Mouse (Mus musculus) right cerebral cortex, postnatal 14 days (tissue): ENCODE results near the gene Csf1.
"Not testable (repeated sequence)": the region's sequence is repeated elsewhere in the genome, so short reads cannot be mapped to it uniquely, and the experiment has no call there.

Experiments
- DNase-seq: peaks from one replicate; pipeline ENCODE4 v3.0.0; 2022

Gene Csf1

GRCm38 (mm10) chr3:107746026-107746425 lies 14.2 kb downstream of the Csf1 start:
- DNase-seq = no peak

- no peak for DNase-seq
Measured at GRCm38 (mm10) chr3:107743650-107744049, 16.6 kb downstream of the Csf1 start.

- no peak for DNase-seq
Measured at GRCm38 (mm10) chr3:107743107-107743506, 17.2 kb downstream of the Csf1 start.

- no peak for DNase-seq
Measured at GRCm38 (mm10) chr3:107742071-107742710, 18.1 kb downstream of the Csf1 start.

- DNase-seq = no peak
Measured at GRCm38 (mm10) chr3:107741387-107741786, 18.9 kb downstream of the Csf1 start.

- peak; percentile 51 for DNase-seq
Measured at GRCm38 (mm10) chr3:107740578-107741207, 19.6 kb downstream of the Csf1 start.

GRCm38 (mm10) chr3:107739966-107740365 lies 20.3 kb downstream of the Csf1 start:
- no peak for DNase-seq

GRCm38 (mm10) chr3:107739456-107739855 lies 20.8 kb downstream of the Csf1 start:
- DNase-seq = no peak

- DNase-seq = no peak
Measured at GRCm38 (mm10) chr3:107738620-107739019, 21.6 kb downstream of the Csf1 start.

GRCm38 (mm10) chr3:107737609-107738190 lies 22.6 kb downstream of the Csf1 start:
- no peak for DNase-seq

- DNase-seq = not testable (repeated sequence)
Measured at GRCm38 (mm10) chr3:107735620-107736019, 24.6 kb downstream of the Csf1 start.

- no peak for DNase-seq
Measured at GRCm38 (mm10) chr3:107733329-107733728, 26.9 kb downstream of the Csf1 start.

- no peak for DNase-seq
Measured at GRCm38 (mm10) chr3:107730236-107730635, 30.0 kb downstream of the Csf1 start.

GRCm38 (mm10) chr3:107728509-107728908 lies 31.8 kb downstream of the Csf1 start:
- DNase-seq = no peak

- DNase-seq = no peak
Measured at GRCm38 (mm10) chr3:107715971-107716370, 44.3 kb downstream of the Csf1 start.

- no peak for DNase-seq
Measured at GRCm38 (mm10) chr3:107714276-107714933, 45.9 kb downstream of the Csf1 start.

- no peak for DNase-seq
Measured at GRCm38 (mm10) chr3:107712081-107712480, 48.2 kb downstream of the Csf1 start.

GRCm38 (mm10) chr3:107709156-107709555 lies 51.1 kb downstream of the Csf1 start:
- no peak for DNase-seq

- no peak for DNase-seq
Measured at GRCm38 (mm10) chr3:107707239-107707638, 53.0 kb downstream of the Csf1 start.

GRCm38 (mm10) chr3:107706164-107706563 lies 54.1 kb downstream of the Csf1 start:
- no peak for DNase-seq

GRCm38 (mm10) chr3:107704371-107704705 lies 55.9 kb downstream of the Csf1 start:
- DNase-seq = no peak

- no peak for DNase-seq
Measured at GRCm38 (mm10) chr3:107703675-107704370, 56.4 kb downstream of the Csf1 start.

- DNase-seq = no peak
Measured at GRCm38 (mm10) chr3:107701767-107702394, 58.4 kb downstream of the Csf1 start.
